Mouse (Mus musculus) C2C12 (cell line): ENCODE data around the gene Epsti1. TPM values are rescaled to one million over a fixed set of nuclear protein-coding genes. Genes with fewer than 3 reads are reported as not detected.

Experiments
- H3K27me3 ChIP-seq: one replicate; pipeline ENCODE4 v1.6.1; 2011; ENCODE audit not compliant: control insufficient read depth, insufficient read depth, insufficient read length
- H3K36me3 ChIP-seq: one replicate; pipeline ENCODE4 v1.6.1; 2011; ENCODE audit not compliant: control insufficient read depth, insufficient read depth
- H3K4me3 ChIP-seq: one replicate; pipeline ENCODE4 v1.5.1; 2011; ENCODE audit warnings: mild to moderate bottlenecking, control low read depth; ENCODE audit not compliant: poor library complexity, insufficient read depth, severe bottlenecking
- H3K79me2 ChIP-seq: one replicate; pipeline ENCODE4 v1.6.1; 2011; ENCODE audit not compliant: control insufficient read depth, insufficient read depth
- H3K79me3 ChIP-seq: one replicate; pipeline ENCODE4 v1.6.1; 2011; ENCODE audit warnings: low read depth, control low read depth
- H3ac ChIP-seq: one replicate; pipeline ENCODE3; 2011; ENCODE audit warnings: low read depth; ENCODE audit not compliant: control insufficient read depth, insufficient read length
- CEBPB ChIP-seq: IDR thresholded peaks from one replicate; pipeline ENCODE4 v1.6.1; 2011; ENCODE audit warnings: low read depth, mild to moderate bottlenecking, control low read depth, moderate library complexity
- CTCF ChIP-seq: IDR thresholded peaks from one replicate; pipeline ENCODE4 v1.5.1; 2011; ENCODE audit not compliant: control insufficient read depth, insufficient read depth, insufficient read length
- FOSL1 ChIP-seq: IDR thresholded peaks from one replicate; pipeline ENCODE4 v1.8.0; 2011; ENCODE audit warnings: mild to moderate bottlenecking, low read length; ENCODE audit not compliant: poor library complexity, insufficient read depth, severe bottlenecking
- MAX ChIP-seq: IDR thresholded peaks from one replicate; pipeline ENCODE4 v1.6.1; 2011; ENCODE audit warnings: mild to moderate bottlenecking, control low read depth
- MYOD1 ChIP-seq: IDR thresholded peaks from one replicate; pipeline ENCODE4 v1.6.1; 2011; ENCODE audit warnings: low read depth; ENCODE audit not compliant: control insufficient read depth, insufficient read length
- MYOG ChIP-seq: IDR thresholded peaks from one replicate; pipeline ENCODE4 v1.6.1; 2011; ENCODE audit not compliant: control insufficient read depth, insufficient read length; ENCODE audit errors: extremely low read depth
- USF1 ChIP-seq: IDR thresholded peaks from one replicate; pipeline ENCODE4 v1.6.1; 2011; ENCODE audit warnings: low read depth, mild to moderate bottlenecking, control low read depth, moderate library complexity
- polyA plus RNA-seq: library from polyadenylated mRNA; unstranded; fragments of >200 nt; fragmentation: generic; extraction: Trizol; gene quantifications from one replicate; pipeline ENCODE4 v1.2.1, GENCODE M21; 2012; ENCODE audit warnings: missing spikeins

Epsti1 gene
- polyA plus RNA-seq, 1 experiment, result 0.11 TPM

- no peak for TF ChIP-seq FOSL1
- TF ChIP-seq MYOD1, result no peak
- no peak for TF ChIP-seq MYOG
- TF ChIP-seq CTCF, result no peak
- TF ChIP-seq MAX, result no peak
- TF ChIP-seq USF1, result no peak
- TF ChIP-seq CEBPB, result no peak
These were observed 138.0 kb downstream of the Epsti1 start for GRCm38 (mm10) chr14:78041886-78042526.

GRCm38 (mm10) chr14:78043079-78043478, 139.0 kb downstream of the Epsti1 start:
- TF ChIP-seq CTCF (no peak), USF1 (no peak), MYOD1 (no peak), MYOG (no peak), FOSL1 (no peak), MAX (no peak), CEBPB (no peak)
- Histone ChIP-seq H3K36me3 (no peaks in the 10 kb centered on the region), H3ac (no peak overlapping the region), H3K79me3 (no peaks in the 10 kb centered on the region), H3K27me3 (no peaks in the 10 kb centered on the region), H3K4me3 (no peak overlapping the region), H3K79me2 (no peaks in the 10 kb centered on the region)

More at GRCm38 (mm10) chr14:78041886-78042526, 138.0 kb downstream of the Epsti1 start:
- no peak overlapping the region for H3ac ChIP-seq
- no peaks in the 10 kb centered on the region for H3K79me3 ChIP-seq
- H3K4me3 ChIP-seq, result no peak overlapping the region
- no peaks in the 10 kb centered on the region for H3K36me3 ChIP-seq
- no peaks in the 10 kb centered on the region for H3K27me3 ChIP-seq
- H3K79me2 ChIP-seq, result no peaks in the 10 kb centered on the region

GRCm38 (mm10) chr14:78048258-78048657, 144.2 kb downstream of the Epsti1 start:
- no peak overlapping the region for H3ac ChIP-seq
- no peaks in the 10 kb centered on the region for H3K79me3 ChIP-seq
- TF ChIP-seq MYOG (no peak), MYOD1 (no peak), USF1 (no peak), MAX (no peak), CTCF (no peak), CEBPB (no peak), FOSL1 (no peak)
- H3K27me3 ChIP-seq, result no peaks in the 10 kb centered on the region
- no peaks in the 10 kb centered on the region for H3K36me3 ChIP-seq
- no peaks in the 10 kb centered on the region for H3K79me2 ChIP-seq
- H3K4me3 ChIP-seq, result no peak overlapping the region

GRCm38 (mm10) chr14:78048674-78049073, 144.6 kb downstream of the Epsti1 start:
- Histone ChIP-seq H3K79me2 (no peaks in the 10 kb centered on the region), H3K4me3 (no peak overlapping the region), H3K27me3 (no peaks in the 10 kb centered on the region), H3K79me3 (no peaks in the 10 kb centered on the region), H3ac (no peak overlapping the region), H3K36me3 (no peaks in the 10 kb centered on the region)
- TF ChIP-seq MYOG (no peak), CEBPB (no peak), FOSL1 (no peak), USF1 (no peak)

Other genes starting within 250 kb of the Epsti1 start
- gene Dnajc15, start 29.1 kb upstream of the Epsti1 start, polyA plus RNA-seq, result 50.1 TPM
- not detected for gene Fam216b, start 184.8 kb downstream of the Epsti1 start, polyA plus RNA-seq